In genomic region chr7:89679139-89679538, GRCm38 (mm10) we compare ENCODE assay signal across 24 mouse cellular contexts. TPM values are rescaled to one million over a fixed set of nuclear protein-coding genes. Genes with fewer than 3 reads are reported as not detected.
DNase-seq lines count a peak whose midpoint lies in the region; ATAC-seq and TF ChIP-seq lines count a peak whose summit lies in the region.
"Had no signal": no experiment of that assay in that cellular context is flagged by ENCODE, and none has a peak within 500 bp of the region (broad histone marks: within the 10 kb centered on the region; RNA-seq: fewer than 3 reads in every experiment).

No protein-coding gene starts in this region.

- H3K4me1 ChIP-seq in embryonic facial prominence, embryonic 15.5 days, result peaks cover 24% of the 10 kb centered on the region
- no peaks in the 10 kb centered on the region for H3K4me1 ChIP-seq in liver, embryonic 12.5 days
- H3K4me1 ChIP-seq: hindbrain, embryonic 13.5 days; intestine, embryonic 15.5 days; stomach, embryonic 15.5 days had no signal

- 41% methylated on average over 6 of the region's 6 CpGs for WGBS in embryonic facial prominence, embryonic 15.5 days
- 52% methylated on average over 6 of the region's 6 CpGs for WGBS in liver, embryonic 12.5 days (ENCODE audit: insufficient replicate concordance)

- intact Hi-C loops in gastrocnemius, adult 2 months (cut with DNase I), result no loop called here

- H3K9ac ChIP-seq in embryonic facial prominence, embryonic 15.5 days, result no peak overlapping the region
- no peak overlapping the region for H3K9ac ChIP-seq in liver, embryonic 12.5 days
- H3K9ac ChIP-seq: hindbrain, embryonic 13.5 days; intestine, embryonic 15.5 days; limb, embryonic 15.5 days; midbrain, embryonic 12.5 days; stomach, embryonic 15.5 days had no signal

- H3K36me3 ChIP-seq in embryonic facial prominence, embryonic 15.5 days, result no peaks in the 10 kb centered on the region
- H3K36me3 ChIP-seq in liver, embryonic 12.5 days, result no peaks in the 10 kb centered on the region
- H3K36me3 ChIP-seq: hindbrain, embryonic 13.5 days; intestine, embryonic 15.5 days; limb, embryonic 15.5 days; midbrain, embryonic 12.5 days; stomach, embryonic 15.5 days had no signal

- no peak for TF ChIP-seq CTCF in gastrocnemius, adult 2 months (IDR thresholded peaks at IDR 0.05)

- DNase-seq in gastrocnemius, adult 2 months, result no peak
- DNase-seq in gastrocnemius, postnatal 4 days (ENCODE audit: low spot score in 2 of 2), result no peak
- peak; percentile 7 for DNase-seq in retina, postnatal 1 day
- no peak for DNase-seq in retina, embryonic 14.5 days (ENCODE audit: low spot score)
- no peak for DNase-seq in cerebellum, postnatal 10 days
- DNase-seq in thymus, postnatal 36 days, result no peak
- DNase-seq: adrenal gland, adult 2 months; cerebellum, adult 11 months; cerebellum, postnatal 36 days; heart, adult 18-20 months; lung, adult 18-20 months; lung, postnatal 4 days; right cerebral cortex, adult 18-20 months; spleen, adult 18-20 months; thymus, adult 2 months had no signal

- H3K4me2 ChIP-seq in embryonic facial prominence, embryonic 15.5 days (replicated peaks), result no peak overlapping the region
- no peak overlapping the region for H3K4me2 ChIP-seq in liver, embryonic 12.5 days
- H3K4me2 ChIP-seq: hindbrain, embryonic 13.5 days; intestine, embryonic 15.5 days; limb, embryonic 15.5 days; midbrain, embryonic 12.5 days; stomach, embryonic 15.5 days had no signal

- H3K9me3 ChIP-seq in embryonic facial prominence, embryonic 15.5 days (replicated peaks), result no peaks in the 10 kb centered on the region
- H3K9me3 ChIP-seq in liver, embryonic 12.5 days (replicated peaks), result no peaks in the 10 kb centered on the region
- H3K9me3 ChIP-seq: hindbrain, embryonic 13.5 days; intestine, embryonic 15.5 days; limb, embryonic 15.5 days; midbrain, embryonic 12.5 days; stomach, embryonic 15.5 days had no signal

- no peak overlapping the region for H3K4me3 ChIP-seq in gastrocnemius, adult 2 months
- no peak overlapping the region for H3K4me3 ChIP-seq in embryonic facial prominence, embryonic 15.5 days (replicated peaks)
- no peak overlapping the region for H3K4me3 ChIP-seq in liver, embryonic 12.5 days
- H3K4me3 ChIP-seq: hindbrain, embryonic 13.5 days; intestine, embryonic 15.5 days; limb, embryonic 15.5 days; midbrain, embryonic 12.5 days; stomach, embryonic 15.5 days had no signal

- H3K27me3 ChIP-seq in embryonic facial prominence, embryonic 15.5 days, result no peaks in the 10 kb centered on the region
- no peaks in the 10 kb centered on the region for H3K27me3 ChIP-seq in liver, embryonic 12.5 days (replicated peaks)
- H3K27me3 ChIP-seq: hindbrain, embryonic 13.5 days; intestine, embryonic 15.5 days; limb, embryonic 15.5 days; midbrain, embryonic 12.5 days; stomach, embryonic 15.5 days had no signal

- peak overlapping the region; percentile 44 for H3K27ac ChIP-seq in gastrocnemius, adult 2 months
- H3K27ac ChIP-seq in embryonic facial prominence, embryonic 15.5 days (replicated peaks), result 0 out of 2 replicates have a peak overlapping the region, but pooled peaks have one; percentile 25
- H3K27ac ChIP-seq in liver, embryonic 12.5 days, result no peak overlapping the region
- H3K27ac ChIP-seq: hindbrain, embryonic 13.5 days; intestine, embryonic 15.5 days; kidney, postnatal 0 days; limb, embryonic 15.5 days; midbrain, embryonic 12.5 days; stomach, embryonic 15.5 days had no signal

- no peak for ATAC-seq in embryonic facial prominence, embryonic 15.5 days (ENCODE audit: insufficient number of reproducible peaks, low FRiP score, low TSS enrichment, low read depth)
- no peak for ATAC-seq in liver, embryonic 12.5 days
- ATAC-seq: intestine, embryonic 15.5 days had no signal

RNA-seq across cellular contexts. Expression of gene Me3, which starts 46.9 kb away (rescaled TPM):
- total RNA-seq in gastrocnemius, adult 2 months (2021), result 100 to 1,000 TPM; 117 to 126 TPM
- total RNA-seq in gastrocnemius, postnatal 4 days (2021), result 10 to 100 TPM; 33.8 to 36.1 TPM
- polyA plus RNA-seq in embryonic facial prominence, embryonic 15.5 days (2015; fragmentation: Nextera tagmentation; extraction: Ambion mirVana), result 2.8 and 3.6 TPM in 2 replicates
- 0.12 and 0.17 TPM in 2 replicates for polyA plus RNA-seq in liver, embryonic 12.5 days (2016; fragmentation: Nextera tagmentation; extraction: Ambion mirVana)
- total RNA-seq: neutrophil, adult 5-6 weeks had no signal
